Mouse (Mus musculus) kidney, embryonic 14.5 days (tissue): Measurements from ENCODE around the gene Spo11. TPM values are rescaled to one million over a fixed set of nuclear protein-coding genes. Genes with fewer than 3 reads are reported as not detected.

Experiments
- ATAC-seq: fragments of 200-750 bp; cut with Nextera tagmentation; 2 replicates; pipeline ENCODE4 v1.8.0; 2017; ENCODE audit warnings: moderate number of reproducible peaks, mild to moderate bottlenecking, moderate TSS enrichment, moderate library complexity; ENCODE audit not compliant: low FRiP score, low TSS enrichment
- H3K27ac ChIP-seq: fragments of 300-500 bp; sonication (generic); 2 replicates; pipeline ENCODE4 v1.5.1; 2014; ENCODE audit warnings: low read depth, mild to moderate bottlenecking, low read length, moderate library complexity, mixed read lengths
- H3K27me3 ChIP-seq: fragments of 300-500 bp; sonication (generic); 2 replicates; pipeline ENCODE4 v1.6.1; 2014; ENCODE audit warnings: mild to moderate bottlenecking, low read length; ENCODE audit not compliant: control insufficient read depth, insufficient read depth
- H3K36me3 ChIP-seq: fragments of 300-500 bp; sonication (generic); 2 replicates; pipeline ENCODE4 v1.6.1; 2014; ENCODE audit warnings: low read length, mixed read lengths; ENCODE audit not compliant: control insufficient read depth, insufficient read depth
- H3K4me1 ChIP-seq: fragments of 300-500 bp; sonication (generic); 2 replicates; pipeline ENCODE4 v1.6.1; 2014; ENCODE audit warnings: low read length, mixed read lengths; ENCODE audit not compliant: control insufficient read depth, insufficient read depth
- H3K4me2 ChIP-seq: fragments of 300-500 bp; sonication (generic); replicated peaks from 2 replicates; pipeline ENCODE4 v1.6.1; 2014; ENCODE audit warnings: low read depth, mild to moderate bottlenecking, low read length
- H3K4me3 ChIP-seq: fragments of 300-500 bp; sonication (generic); 2 replicates; pipeline ENCODE4 v1.5.1; 2014; ENCODE audit warnings: mild to moderate bottlenecking, low read length
- H3K9ac ChIP-seq: fragments of 300-500 bp; sonication (generic); 2 replicates; pipeline ENCODE4 v1.6.1; 2014; ENCODE audit warnings: low read depth, mild to moderate bottlenecking, low read length, moderate library complexity
- H3K9me3 ChIP-seq: fragments of 300-500 bp; sonication (generic); 2 replicates; pipeline ENCODE4 v1.6.1; 2016; ENCODE audit warnings: low read length; ENCODE audit not compliant: control insufficient read depth
- WGBS: fragments of 180-500 bp; shearing (Covaris S2); extraction: QIAGEN DNeasy Blood & Tissue Kit; methylation state at CpG from one replicate; pipeline ENCODE4 v1.1.7; 2014; 5-methylcytosine and 5-hydroxymethylcytosine counted together
- polyA plus RNA-seq: library from polyadenylated mRNA; unstranded; fragments of >200 nt; fragmentation: Nextera tagmentation; extraction: Ambion mirVana; gene quantifications from 2 replicates; pipeline ENCODE4 v1.2.1, GENCODE M21; 2014

The Spo11 gene
- polyA plus RNA-seq, 1 experiment from 2014 or later: 0.34 TPM

- no peak for ATAC-seq
- Histone ChIP-seq H3K36me3 (no peaks in the 10 kb centered on the region), H3K9ac (peak overlapping the region; percentile 67), H3K4me2 (peak overlapping the region; percentile 91), H3K4me3 (peak overlapping the region; percentile 63), H3K4me1 (peaks cover 50% of the 10 kb centered on the region), H3K27ac (peak overlapping the region; percentile 70; the same call in 1 of the 2 replicates), H3K9me3 (no peaks in the 10 kb centered on the region), H3K27me3 (peaks cover 3% of the 10 kb centered on the region; the same call in 1 of the 2 replicates)
- 26% methylated on average over 5 of the region's 5 CpGs for WGBS
Observed at GRCm38 (mm10) chr2:172936844-172937243, 40.7 kb upstream of the Spo11 start.

GRCm38 (mm10) chr2:172937326-172938190 lies 39.9 kb upstream of the Spo11 start:
- 24% methylated on average over 12 of the region's 12 CpGs for WGBS

GRCm38 (mm10) chr2:172938761-172939638 lies 38.5 kb upstream of the Spo11 start:
- under 1% methylated on average over 57 of the region's 57 CpGs for WGBS
- ATAC-seq: no peak

More at GRCm38 (mm10) chr2:172937326-172938190, 39.9 kb upstream of the Spo11 start:
- no peaks in the 10 kb centered on the region for H3K36me3 ChIP-seq
- H3K9me3 ChIP-seq: no peaks in the 10 kb centered on the region
- H3K27me3 ChIP-seq: peaks cover 3% of the 10 kb centered on the region; the same call in 1 of the 2 replicates
- no peak for ATAC-seq
- peak overlapping the region; percentile 67 for H3K9ac ChIP-seq
- peak overlapping the region; percentile 63 for H3K4me3 ChIP-seq
- H3K27ac ChIP-seq: peak overlapping the region; percentile 25
- peak overlapping the region; percentile 91 for H3K4me2 ChIP-seq
- peaks cover 50% of the 10 kb centered on the region for H3K4me1 ChIP-seq

GRCm38 (mm10) chr2:172939639-172940002 lies 37.9 kb upstream of the Spo11 start:
- no peaks in the 10 kb centered on the region for H3K36me3 ChIP-seq
- peaks cover 8% of the 10 kb centered on the region; the same call in 1 of the 2 replicates for H3K27me3 ChIP-seq
- ATAC-seq: no peak
- peak overlapping the region; percentile 63 for H3K4me3 ChIP-seq
- under 1% methylated on average over 26 of the region's 26 CpGs for WGBS
- peak overlapping the region; percentile 91 for H3K4me2 ChIP-seq
- H3K4me1 ChIP-seq: peaks cover 35% of the 10 kb centered on the region
- H3K27ac ChIP-seq: peak overlapping the region; percentile 92
- H3K9me3 ChIP-seq: no peaks in the 10 kb centered on the region
- peak overlapping the region; percentile 67 for H3K9ac ChIP-seq

More at GRCm38 (mm10) chr2:172938761-172939638, 38.5 kb upstream of the Spo11 start:
- Histone ChIP-seq H3K27me3 (peaks cover 8% of the 10 kb centered on the region; the same call in 1 of the 2 replicates), H3K4me2 (peak overlapping the region; percentile 91), H3K4me3 (peak overlapping the region; percentile 63), H3K4me1 (peaks cover 42% of the 10 kb centered on the region), H3K9ac (peak overlapping the region; percentile 67), H3K9me3 (no peaks in the 10 kb centered on the region), H3K36me3 (no peaks in the 10 kb centered on the region), H3K27ac (peak overlapping the region; percentile 92; the same call in 1 of the 2 replicates)

GRCm38 (mm10) chr2:172940003-172940798 lies 37.3 kb upstream of the Spo11 start, which contains the start of gene Bmp7:
TSS of gene Bmp7 (minus strand) at chr2:172940321.
- peaks cover 8% of the 10 kb centered on the region; the same call in 1 of the 2 replicates for H3K27me3 ChIP-seq
- peak; percentile 80 for ATAC-seq
- H3K9me3 ChIP-seq: no peaks in the 10 kb centered on the region
- peaks cover 30% of the 10 kb centered on the region for H3K4me1 ChIP-seq
- H3K9ac ChIP-seq: peak within 1 kb of the TSS; percentile 67
- peak within 1 kb of the TSS; percentile 63 for H3K4me3 ChIP-seq
- H3K4me2 ChIP-seq: peak within 1 kb of the TSS; percentile 91
- peak within 1 kb of the TSS; percentile 92 for H3K27ac ChIP-seq
- no peaks in the 10 kb centered on the region for H3K36me3 ChIP-seq
- WGBS: under 1% methylated on average over 59 of the region's 82 CpGs

- Histone ChIP-seq H3K4me2 (peak overlapping the region; percentile 91), H3K36me3 (no peaks in the 10 kb centered on the region), H3K4me1 (peaks cover 24% of the 10 kb centered on the region), H3K27me3 (peaks cover 8% of the 10 kb centered on the region; the same call in 1 of the 2 replicates), H3K9me3 (no peaks in the 10 kb centered on the region), H3K27ac (peak overlapping the region; percentile 92), H3K4me3 (peak overlapping the region; percentile 63), H3K9ac (peak overlapping the region; percentile 67; the same call in 1 of the 2 replicates)
- peak; percentile 50; the same call in 1 of the 2 replicates for ATAC-seq
- 3% methylated on average over 12 of the region's 13 CpGs for whole genome bisulfite sequencing
Observed at GRCm38 (mm10) chr2:172940799-172941163, 36.7 kb upstream of the Spo11 start.

- Histone ChIP-seq H3K4me1 (0 out of 2 replicates have a peak, but pooled peaks cover 3% of the 10 kb centered on the region), H3K4me3 (no peak overlapping the region), H3K27me3 (no peaks in the 10 kb centered on the region), H3K4me2 (no peak overlapping the region), H3K9ac (no peak overlapping the region), H3K9me3 (peaks cover 4% of the 10 kb centered on the region; the same call in 1 of the 2 replicates), H3K36me3 (no peaks in the 10 kb centered on the region), H3K27ac (no peak overlapping the region)
- ATAC-seq: no peak
- 40% methylated on average over 5 of the region's 5 CpGs for WGBS
Observed at GRCm38 (mm10) chr2:172949051-172949450, 28.4 kb upstream of the Spo11 start.

GRCm38 (mm10) chr2:172950119-172950676 lies 27.3 kb upstream of the Spo11 start:
- H3K27me3 ChIP-seq: no peaks in the 10 kb centered on the region
- H3K4me3 ChIP-seq: no peak overlapping the region
- ATAC-seq: no peak
- no peak overlapping the region for H3K9ac ChIP-seq
- 75% methylated on average over 9 of the region's 9 CpGs for WGBS
- H3K27ac ChIP-seq: no peak overlapping the region
- H3K4me2 ChIP-seq: no peak overlapping the region
- H3K9me3 ChIP-seq: peaks cover 4% of the 10 kb centered on the region; the same call in 1 of the 2 replicates
- H3K36me3 ChIP-seq: no peaks in the 10 kb centered on the region
- 0 out of 2 replicates have a peak, but pooled peaks cover 3% of the 10 kb centered on the region for H3K4me1 ChIP-seq
